Comparison of ENCODE assay signal across 9 mouse cellular contexts in the genomic region with DNA sequence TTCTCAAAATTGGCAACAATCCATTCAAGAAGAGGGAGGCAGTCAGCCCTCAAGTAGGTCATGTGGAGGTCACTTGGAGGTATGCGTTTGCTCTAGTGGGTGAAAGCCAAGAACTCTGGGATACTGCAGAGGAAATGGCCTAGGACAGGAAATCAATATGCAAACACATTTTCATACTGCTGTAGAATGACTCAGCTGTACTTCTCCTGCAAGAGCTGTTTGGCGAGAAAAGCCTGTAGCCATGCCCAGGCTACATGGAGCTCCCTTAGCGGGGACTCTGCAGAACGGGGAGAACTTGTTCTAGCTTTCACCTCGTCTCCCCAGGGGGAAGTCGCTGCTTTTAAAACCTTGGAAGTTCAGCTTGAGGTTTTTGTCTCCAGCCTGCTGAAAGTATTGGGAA.
DNase-seq lines count a peak whose midpoint lies in the region; ATAC-seq and TF ChIP-seq lines count a peak whose summit lies in the region.
"Had no signal": no experiment of that assay in that cellular context is flagged by ENCODE, and none has a peak within 500 bp of the region (broad histone marks: within the 10 kb centered on the region; RNA-seq: fewer than 3 reads in every experiment).

No protein-coding gene starts in this region.

- no peak overlapping the region for H3K4me3 ChIP-seq in spleen, adult 2 months (ENCODE audit: extremely low read depth, insufficient read depth, insufficient read length)
- H3K4me3 ChIP-seq: midbrain, embryonic 12.5 days had no signal

- H3K27ac ChIP-seq in spleen, adult 2 months (ENCODE audit: insufficient read depth, low read length) = peak overlapping the region; percentile 33
- H3K27ac ChIP-seq: midbrain, embryonic 12.5 days had no signal

- peaks cover 2% of the 10 kb centered on the region; the same call in 1 of the 2 replicates for H3K4me1 ChIP-seq in spleen, adult 2 months (ENCODE audit: control insufficient read depth, insufficient read depth, insufficient read length)

- peak; percentile 41 for ATAC-seq in granulocyte monocyte progenitor cell, adult 5-6 weeks (replicated peaks; ENCODE audit: poor library complexity, severe bottlenecking)
- ATAC-seq in CD4-positive, CD25-positive, alpha-beta regulatory T cell, adult 4 months = no peak

- no peak for DNase-seq in spleen, adult 2 months (ENCODE audit: low read depth in 1 of 2, low spot score in 2 of 2)
- DNase-seq in spleen, postnatal 10 days (ENCODE audit: low spot score in 2 of 2) = no peak
- peak; percentile 17 to 72 for DNase-seq in kidney, postnatal 25 days
- DNase-seq in urinary bladder, postnatal 36 days (ENCODE audit: low spot score in 2 of 2) = peak; percentile 68 to 85
- DNase-seq in yolk sac, embryonic 10.5 days (ENCODE audit: low spot score) = no peak
- DNase-seq in frontal cortex, postnatal 14 days (ENCODE audit: low spot score in 2 of 2) = no peak

- TF ChIP-seq CTCF in spleen, adult 2 months (IDR thresholded peaks at IDR 0.05; ENCODE audit: extremely low read depth, insufficient read depth, insufficient read length, insufficient replicate concordance) = no peak

- 48% methylated on average over 6 of the region's 6 CpGs for WGBS in spleen, adult 2 months

- peaks cover 2% of the 10 kb centered on the region; the same call in 1 of the 2 replicates for H3K36me3 ChIP-seq in spleen, adult 2 months (ENCODE audit: control insufficient read depth, insufficient read depth, low read length)

- H3K27me3 ChIP-seq in spleen, adult 2 months (ENCODE audit: control insufficient read depth, insufficient read depth, low read length) = no peaks in the 10 kb centered on the region
- H3K27me3 ChIP-seq: midbrain, embryonic 12.5 days had no signal

- no peak for TF ChIP-seq POLR2A in spleen, adult 2 months (IDR thresholded peaks at IDR 0.05; ENCODE audit: low read depth, low read length)

Comparison
In these comparisons a context has a peak if more than half of its experiments do, and no peak if none do; other contexts are left out.
1. DNase-seq: peak in kidney, postnatal 25 days (2 of 2) and urinary bladder, postnatal 36 days (2 of 2); none in spleen, adult 2 months (0 of 2), spleen, postnatal 10 days (0 of 2), yolk sac, embryonic 10.5 days (single experiment) and frontal cortex, postnatal 14 days (0 of 2).